Mouse (Mus musculus): Measurements from ENCODE around the gene Ctnnd1.

GRCm38 (mm10) chr2:84574130-84574529 lies 76.4 kb downstream of the Ctnnd1 start:
- no peak for TF ChIP-seq CTCF (IDR thresholded peaks at IDR 0.05; ENCODE audit: extremely low read depth, insufficient read depth, low read length)
- TF ChIP-seq POLR2A (IDR thresholded peaks at IDR 0.05; ENCODE audit: extremely low read depth, insufficient read depth, low read length), result no peak

Measured in cortical plate, adult 2 months (tissue).